Mouse (Mus musculus): ENCODE data around the gene Aifm1.

Aifm1 gene

DNA sequence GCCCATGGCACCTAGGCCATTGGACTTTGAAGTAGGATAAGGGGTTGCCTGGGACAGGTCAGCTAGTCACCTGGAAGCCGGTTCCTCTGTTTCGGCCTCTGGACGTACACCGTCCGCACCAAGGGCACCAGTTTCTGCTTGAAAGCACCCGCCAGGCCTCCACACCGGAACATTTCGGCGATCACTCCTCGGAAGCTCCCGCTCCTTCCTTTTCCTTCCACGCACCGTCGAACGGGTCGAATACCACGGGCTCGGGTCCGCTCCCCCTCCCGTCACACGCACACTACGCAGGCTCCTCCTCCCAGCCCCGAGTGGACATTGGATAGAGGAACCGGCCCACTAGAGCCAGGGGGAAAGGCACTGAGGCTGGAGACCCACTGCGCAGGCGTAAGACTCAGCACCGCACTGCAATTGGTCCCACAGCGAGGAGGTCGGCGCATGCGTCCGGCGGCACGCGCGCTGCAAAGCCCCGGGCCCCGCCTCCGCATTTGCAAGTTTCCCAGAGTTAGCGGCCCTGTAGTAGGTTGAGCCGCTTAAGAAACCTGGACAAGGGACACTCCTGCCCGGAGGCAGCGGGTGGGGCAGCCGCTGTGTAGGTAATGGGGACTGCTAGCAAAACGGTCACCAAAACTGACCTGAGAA lies at the start of gene Aifm1:
Gene Aifm1, minus strand, starts transcription at position 398 of the 642 bp plus-strand sequence.
- peak; percentile 95 for DNase-seq

GRCm38 (mm10) chrX:48532175-48532574 lies 18.8 kb upstream of the Aifm1 start:
- peak; percentile 32 for DNase-seq

- DNase-seq = no peak
These were observed 13.1 kb upstream of the Aifm1 start for GRCm38 (mm10) chrX:48526435-48526834.

- DNase-seq = no peak
These were observed 12.5 kb upstream of the Aifm1 start for GRCm38 (mm10) chrX:48525866-48526265.

DNA sequence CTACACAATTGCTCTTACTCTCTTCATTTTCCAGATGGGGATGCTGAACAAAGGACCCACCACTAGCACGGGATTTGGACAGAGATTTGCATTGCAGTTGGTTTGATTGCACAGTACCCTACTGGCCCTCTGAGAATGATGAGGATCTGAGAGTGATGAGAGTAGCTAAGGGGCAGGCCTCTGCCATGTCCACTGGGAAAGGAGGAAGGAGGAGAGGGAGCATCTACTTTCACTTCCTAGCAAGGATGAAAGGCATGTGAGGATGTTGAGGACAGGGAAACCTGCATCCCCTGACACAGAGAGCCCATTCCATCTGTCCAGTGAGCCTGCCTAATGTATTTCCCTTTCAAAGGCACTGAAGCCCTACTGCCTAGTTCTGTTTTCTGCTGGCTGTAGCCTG lies 12.0 kb upstream of the Aifm1 start:
- DNase-seq = no peak

DNA sequence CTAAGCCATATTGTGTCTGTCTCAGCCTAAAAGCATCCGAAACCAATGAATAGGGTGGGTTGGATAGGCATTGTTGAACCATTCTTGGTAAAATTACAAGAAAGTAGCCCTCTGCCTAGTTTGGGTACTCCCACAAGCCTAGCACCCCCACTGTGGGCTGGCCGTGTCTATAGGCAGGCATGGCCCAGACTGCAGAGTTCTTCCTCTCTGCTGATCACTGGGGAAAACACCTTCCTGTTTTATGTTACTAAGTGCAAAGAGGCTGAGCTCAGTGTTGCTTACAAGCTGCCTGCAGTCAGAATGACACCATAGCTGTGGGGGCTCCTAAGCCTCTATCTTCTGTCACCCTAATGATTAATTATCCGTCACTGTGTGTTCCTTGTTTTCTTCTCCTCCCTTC lies 10.1 kb upstream of the Aifm1 start:
- DNase-seq = no peak

- no peak for DNase-seq
These were observed 8.3 kb upstream of the Aifm1 start for GRCm38 (mm10) chrX:48521651-48522050.

- DNase-seq = no peak
These were observed 6.3 kb upstream of the Aifm1 start for GRCm38 (mm10) chrX:48519549-48520085.

DNA sequence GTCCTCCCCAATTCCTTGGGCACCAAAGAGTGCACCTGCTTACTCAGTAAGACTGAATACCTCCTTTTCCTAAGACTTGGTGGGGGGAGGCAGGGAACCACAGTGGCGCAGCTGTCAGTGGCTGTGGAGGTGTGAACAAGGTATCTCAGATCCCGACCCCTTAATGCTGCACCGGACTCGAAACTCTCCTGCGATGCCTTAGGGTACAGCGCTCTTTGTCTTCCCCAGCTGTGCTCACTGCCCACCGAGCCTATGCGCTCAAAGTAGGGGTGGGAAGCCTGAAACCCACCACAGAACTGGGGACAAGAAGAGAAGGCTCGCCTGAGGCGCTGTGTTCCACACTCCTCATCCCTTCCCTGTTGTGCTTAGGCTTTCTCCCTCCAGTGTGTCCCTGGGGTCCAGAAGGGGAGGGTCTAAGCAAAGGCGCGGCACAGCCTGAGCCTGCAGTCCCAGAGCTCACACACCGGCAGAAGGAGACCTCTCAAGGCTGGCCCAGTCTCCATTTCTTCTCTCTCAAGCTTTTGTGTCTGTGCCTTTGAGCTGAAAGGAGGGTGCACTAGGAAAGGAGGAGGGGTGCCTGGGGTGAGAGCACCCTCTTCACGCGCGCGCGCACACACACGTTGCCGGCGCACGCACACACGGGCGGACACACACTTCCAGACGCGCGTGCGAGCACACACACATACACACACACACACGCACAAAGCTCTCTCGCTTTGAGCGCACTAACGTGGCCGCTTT lies 5.6 kb upstream of the Aifm1 start, which contains the start of gene Rab33a:
Gene Rab33a, plus strand, starts transcription at position 478 of the 741 bp plus-strand sequence.
- peak; percentile 48 for DNase-seq

GRCm38 (mm10) chrX:48518211-48518807 lies 4.9 kb upstream of the Aifm1 start:
- peak; percentile 65 for DNase-seq

DNA sequence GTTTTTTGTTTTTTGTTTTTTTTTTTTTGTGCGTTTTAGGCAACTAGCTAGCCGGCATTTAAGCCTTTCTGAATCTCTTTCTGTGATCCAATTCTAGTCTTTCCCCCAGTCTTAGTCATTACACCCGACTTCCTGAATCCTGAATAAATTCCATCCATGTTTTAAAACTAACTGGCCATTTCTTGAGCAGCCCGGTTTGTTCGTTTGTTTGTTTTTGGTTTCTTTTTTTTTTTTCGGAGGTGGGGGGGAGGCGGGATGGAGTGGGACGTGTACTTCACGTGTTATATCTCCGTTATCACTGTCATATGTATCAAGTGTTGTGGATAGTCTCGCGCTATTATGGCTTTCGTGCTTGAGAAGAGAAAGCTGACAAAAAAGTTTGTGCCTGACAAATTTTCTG lies 461 bp upstream of the Aifm1 start:
- no peak for DNase-seq

- DNase-seq = no peak
These were observed 19.6 kb downstream of the Aifm1 start for GRCm38 (mm10) chrX:48493763-48494162.

DNA sequence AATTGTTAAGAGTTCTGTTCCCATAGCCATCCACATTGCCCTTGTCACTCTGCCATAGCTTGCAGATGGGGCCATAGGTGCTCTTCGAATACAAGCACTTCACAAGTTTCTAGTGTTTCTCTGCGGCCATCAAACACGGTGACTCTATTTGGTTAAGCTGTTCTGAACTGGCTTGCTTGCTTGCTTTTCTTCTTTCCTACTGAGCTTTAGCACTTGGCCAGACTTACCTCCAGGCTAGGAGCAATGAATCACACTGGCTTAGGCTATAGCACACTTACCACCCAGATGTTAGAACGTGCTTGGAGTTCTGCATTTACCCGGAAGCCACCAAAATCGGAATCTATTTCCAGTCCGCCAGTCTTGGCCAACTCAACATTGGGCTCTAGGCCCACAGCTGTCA lies 31.7 kb downstream of the Aifm1 start:
- no peak for DNase-seq

DNA sequence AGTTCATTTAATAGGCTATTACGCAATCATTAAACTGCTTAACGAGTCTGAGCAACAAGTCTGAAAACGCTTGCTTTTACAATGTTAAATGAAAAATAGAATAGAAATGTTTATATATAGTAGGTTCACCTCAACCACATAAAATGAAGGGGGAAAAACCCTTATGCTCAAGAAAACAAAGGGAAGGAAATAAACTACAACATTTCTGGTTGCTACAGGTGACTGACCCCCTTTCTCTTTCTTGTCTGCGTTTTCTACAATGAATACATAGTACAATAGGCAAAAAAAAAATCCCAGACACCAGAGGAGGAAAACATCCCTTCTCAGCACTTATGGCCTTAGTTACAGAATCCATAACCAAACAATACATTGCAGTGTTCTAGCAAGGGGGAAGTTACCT lies 32.3 kb downstream of the Aifm1 start:
- no peak for DNase-seq

- no peak for DNase-seq
These were observed 45.9 kb downstream of the Aifm1 start for GRCm38 (mm10) chrX:48467355-48467946.

DNA sequence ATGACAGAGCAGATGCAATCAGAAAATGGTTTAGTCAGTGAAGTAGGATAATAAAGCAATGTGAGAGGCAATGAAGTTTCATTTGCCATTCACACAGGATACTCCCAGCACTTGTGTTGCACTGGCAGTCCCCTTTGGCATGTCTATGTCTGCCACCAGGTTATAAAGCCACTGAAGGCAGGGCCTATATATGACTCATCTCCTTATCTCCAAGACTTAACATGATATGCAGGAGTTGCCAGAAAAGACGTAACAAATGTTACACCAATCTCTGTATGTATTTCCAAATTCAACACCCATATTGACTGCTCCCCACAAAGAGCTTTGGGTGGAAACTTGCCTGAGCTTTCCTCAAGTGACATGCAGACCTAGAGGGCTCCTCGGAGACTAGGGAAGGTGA lies 47.2 kb downstream of the Aifm1 start:
- DNase-seq = no peak

GRCm38 (mm10) chrX:48464436-48464835 lies 48.9 kb downstream of the Aifm1 start:
- no peak for DNase-seq

DNA sequence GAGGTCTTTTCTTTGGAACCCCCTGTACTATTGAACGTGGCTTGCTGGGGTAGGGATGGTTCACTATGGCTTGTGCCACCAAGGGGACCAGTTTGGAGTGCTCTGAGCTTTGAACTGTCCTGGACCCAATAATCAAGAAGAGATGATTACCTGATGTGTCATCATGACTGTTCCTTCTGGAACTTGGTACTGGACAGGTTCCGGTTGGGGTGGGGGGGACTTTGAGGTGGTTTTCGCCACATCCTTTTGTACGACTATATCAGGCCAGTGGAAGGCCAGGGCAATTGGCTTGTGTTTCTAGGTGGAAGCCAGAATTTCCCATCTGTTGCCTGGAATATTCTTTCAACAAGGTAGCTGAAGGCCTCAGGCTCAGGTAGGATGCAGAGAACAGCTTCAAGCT lies 49.7 kb downstream of the Aifm1 start:
- no peak for DNase-seq

DNA sequence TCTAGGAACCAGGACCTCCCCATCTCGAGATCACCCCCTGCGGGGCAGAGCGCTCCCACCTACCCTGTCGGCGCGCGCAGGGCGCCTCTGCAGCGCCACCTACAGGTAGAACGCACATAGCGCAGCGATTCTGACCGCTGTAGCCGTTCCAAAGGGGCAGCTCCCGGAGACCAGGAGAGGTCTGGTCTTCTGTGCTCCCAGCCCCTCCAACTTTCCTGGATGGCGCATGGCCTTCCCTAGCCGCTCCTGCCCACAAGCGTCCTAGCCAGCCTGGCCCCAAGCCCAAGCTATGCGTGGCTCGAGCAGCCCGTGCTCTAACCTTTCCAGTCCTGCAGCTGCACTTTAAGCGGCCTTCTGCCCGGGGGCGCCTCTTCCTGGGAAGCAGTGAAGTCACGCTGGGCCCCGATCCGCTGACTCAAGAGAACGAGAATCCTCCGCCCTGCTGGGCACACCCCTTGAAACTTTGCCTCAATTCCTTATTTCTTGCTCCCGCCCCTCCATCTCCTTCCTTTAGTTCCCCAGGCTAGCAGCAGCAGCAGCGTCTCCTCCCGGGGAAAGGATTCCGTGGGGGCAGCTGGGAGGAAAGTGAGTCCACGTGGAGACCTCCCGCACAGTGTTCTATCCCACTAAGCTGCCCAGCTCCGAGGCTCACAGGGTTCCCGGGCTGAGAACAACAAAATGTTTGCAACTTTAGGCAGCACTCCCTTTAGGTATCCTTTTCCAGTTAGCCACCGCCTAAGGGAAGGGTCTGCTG lies 50.4 kb downstream of the Aifm1 start, which contains the start of gene Elf4:
Gene Elf4, minus strand, starts transcription at position 379 of the 754 bp plus-strand sequence.
- peak; percentile 10 for DNase-seq

DNA sequence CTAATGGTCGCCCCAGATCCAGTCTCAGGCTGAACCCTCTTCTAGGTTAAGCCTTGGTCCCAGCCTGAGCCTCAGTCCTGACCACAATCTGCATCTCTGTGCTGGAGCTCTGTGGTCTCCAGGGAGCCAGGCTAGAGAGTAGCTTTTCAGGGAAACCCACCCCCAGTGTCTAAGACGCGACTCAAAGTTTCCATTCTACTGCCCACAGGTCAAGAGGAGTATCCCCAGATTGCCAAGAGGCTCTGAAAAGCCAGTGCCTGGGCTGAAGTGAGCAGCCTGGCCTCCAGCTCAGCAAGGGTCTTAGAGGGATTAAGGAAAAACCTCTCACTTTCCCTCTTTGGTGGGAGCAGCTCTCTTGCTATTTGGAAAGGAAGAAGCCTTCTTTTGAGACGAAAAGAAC lies 51.1 kb downstream of the Aifm1 start:
- no peak for DNase-seq

DNA sequence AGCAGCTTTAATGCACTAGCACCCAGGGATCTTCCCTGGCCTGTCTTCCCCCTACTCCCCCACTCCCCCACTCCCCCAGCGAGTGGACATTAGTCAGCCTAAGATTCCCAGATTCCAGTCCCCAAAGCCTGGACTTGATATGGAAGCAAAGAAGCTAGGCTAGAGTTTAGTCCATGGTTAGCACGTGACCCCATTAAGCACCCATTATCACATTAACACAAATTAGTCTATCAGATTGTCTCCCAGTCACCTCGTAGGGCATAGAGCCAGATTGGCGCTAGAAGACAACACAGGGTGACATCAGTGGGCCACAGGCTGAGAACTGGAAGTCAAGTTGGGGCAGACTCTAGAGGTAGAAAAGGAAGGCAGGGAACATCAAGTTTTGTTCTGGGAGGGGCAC lies 52.4 kb downstream of the Aifm1 start:
- no peak for DNase-seq

- DNase-seq = no peak
These were observed 52.9 kb downstream of the Aifm1 start for GRCm38 (mm10) chrX:48460496-48460895.

DNA sequence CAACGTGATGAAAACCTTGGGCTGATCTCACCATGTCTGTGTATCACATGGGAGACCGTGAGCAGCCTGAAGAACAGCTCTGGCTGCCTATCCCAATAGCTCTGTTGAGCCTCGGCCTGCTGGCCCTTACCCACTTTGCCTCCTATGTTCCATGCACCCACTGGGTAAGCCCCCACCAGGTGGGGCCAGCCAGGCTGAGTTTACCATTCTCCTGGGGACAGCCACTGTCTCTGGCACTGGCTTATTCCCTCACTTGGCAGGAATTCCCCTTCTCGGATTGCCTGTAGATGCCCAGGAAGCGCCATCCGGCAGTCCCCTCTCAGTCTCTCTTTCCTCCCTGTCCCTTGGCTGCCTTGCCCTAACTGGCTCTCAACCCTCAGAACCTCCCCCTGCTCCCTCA lies 56.4 kb downstream of the Aifm1 start:
- DNase-seq = no peak

Measured in layer of hippocampus, adult 9-11 months (tissue).